23 mouse cellular contexts compared by ENCODE assay signal in genomic region chr6:30091221-30091620, GRCm38 (mm10). TPM values are rescaled to one million over a fixed set of nuclear protein-coding genes. Genes with fewer than 3 reads are reported as not detected.
DNase-seq lines count a peak whose midpoint lies in the region; ATAC-seq and TF ChIP-seq lines count a peak whose summit lies in the region.
"Had no signal": no experiment of that assay in that cellular context is flagged by ENCODE, and none has a peak within 500 bp of the region (broad histone marks: within the 10 kb centered on the region; RNA-seq: fewer than 3 reads in every experiment).

No protein-coding gene starts in this region.

- 66% methylated on average over 4 of the region's 4 CpGs for WGBS in embryonic facial prominence, embryonic 14.5 days
- WGBS in embryonic facial prominence, embryonic 10.5 days = 85% methylated on average over 4 of the region's 4 CpGs
- WGBS in intestine, postnatal 0 days = 80% methylated on average over 4 of the region's 4 CpGs
- 83% methylated on average over 4 of the region's 4 CpGs for WGBS in intestine, embryonic 16.5 days
- 55% methylated on average over 4 of the region's 4 CpGs for WGBS in midbrain, postnatal 0 days
- 64% methylated on average over 4 of the region's 4 CpGs for WGBS in midbrain, embryonic 15.5 days

- ATAC-seq in embryonic facial prominence, embryonic 14.5 days (ENCODE audit: low read depth) = peak; percentile 71
- ATAC-seq in intestine, postnatal 0 days = no peak
- no peak for ATAC-seq in intestine, embryonic 16.5 days
- ATAC-seq in midbrain, postnatal 0 days (ENCODE audit: low FRiP score) = no peak; the same call in 1 of the 2 replicates
- no peak for ATAC-seq in midbrain, embryonic 15.5 days (replicated peaks)
- ATAC-seq: activated CD4-positive, CD25-positive, alpha-beta regulatory T cell, adult 4 months; forebrain, embryonic 16.5 days; Patski had no signal

- H3K4me3 ChIP-seq in embryonic facial prominence, embryonic 14.5 days (ENCODE audit: low read depth, low read length) = no peak overlapping the region
- H3K4me3 ChIP-seq in embryonic facial prominence, embryonic 10.5 days = no peak overlapping the region
- H3K4me3 ChIP-seq in intestine, postnatal 0 days (ENCODE audit: low read depth, low read length) = no peak overlapping the region
- no peak overlapping the region for H3K4me3 ChIP-seq in intestine, embryonic 16.5 days (ENCODE audit: low read length)
- no peak overlapping the region for H3K4me3 ChIP-seq in midbrain, postnatal 0 days (ENCODE audit: low read depth, low read length)
- no peak overlapping the region for H3K4me3 ChIP-seq in midbrain, embryonic 15.5 days
- H3K4me3 ChIP-seq: hindbrain, embryonic 13.5 days; lung, embryonic 15.5 days; neural tube, embryonic 12.5 days had no signal

- peak; percentile 37 for TF ChIP-seq CTCF in intestine, postnatal 0 days (IDR thresholded peaks at IDR 0.05; ENCODE audit: low read depth)
- peak; percentile 68 for TF ChIP-seq CTCF in midbrain, postnatal 0 days (IDR thresholded peaks at IDR 0.05)

- no peak overlapping the region for H3K9ac ChIP-seq in embryonic facial prominence, embryonic 14.5 days (ENCODE audit: low read depth, low read length)
- H3K9ac ChIP-seq in intestine, postnatal 0 days (ENCODE audit: low read depth, low read length) = no peak overlapping the region
- no peak overlapping the region for H3K9ac ChIP-seq in intestine, embryonic 16.5 days (ENCODE audit: low read depth, low read length)
- H3K9ac ChIP-seq in midbrain, postnatal 0 days (replicated peaks; ENCODE audit: low read length, poor library complexity, severe bottlenecking) = no peak overlapping the region
- no peak overlapping the region for H3K9ac ChIP-seq in midbrain, embryonic 15.5 days
- H3K9ac ChIP-seq: hindbrain, embryonic 13.5 days; lung, embryonic 15.5 days; neural tube, embryonic 12.5 days had no signal

- H3K27me3 ChIP-seq in embryonic facial prominence, embryonic 14.5 days (replicated peaks; ENCODE audit: control insufficient read depth, insufficient read depth, low read length) = no peaks in the 10 kb centered on the region
- H3K27me3 ChIP-seq in embryonic facial prominence, embryonic 10.5 days (replicated peaks; ENCODE audit: low read depth, poor library complexity, severe bottlenecking) = no peaks in the 10 kb centered on the region
- H3K27me3 ChIP-seq in intestine, postnatal 0 days (replicated peaks; ENCODE audit: control insufficient read depth, insufficient read depth, low read length) = no peaks in the 10 kb centered on the region
- H3K27me3 ChIP-seq in intestine, embryonic 16.5 days (replicated peaks; ENCODE audit: control insufficient read depth, insufficient read depth, low read length) = no peaks in the 10 kb centered on the region
- H3K27me3 ChIP-seq in midbrain, postnatal 0 days (ENCODE audit: insufficient read depth, low read length) = no peaks in the 10 kb centered on the region
- no peaks in the 10 kb centered on the region for H3K27me3 ChIP-seq in midbrain, embryonic 15.5 days (replicated peaks)
- H3K27me3 ChIP-seq: hindbrain, embryonic 13.5 days; lung, embryonic 15.5 days; neural tube, embryonic 12.5 days; Patski had no signal

- H3K36me3 ChIP-seq in embryonic facial prominence, embryonic 14.5 days (ENCODE audit: control insufficient read depth, insufficient read depth, low read length) = peaks cover 43% of the 10 kb centered on the region
- H3K36me3 ChIP-seq in embryonic facial prominence, embryonic 10.5 days (replicated peaks) = peaks cover 72% of the 10 kb centered on the region
- peaks cover 29% of the 10 kb centered on the region for H3K36me3 ChIP-seq in intestine, postnatal 0 days (ENCODE audit: control insufficient read depth, insufficient read depth)
- H3K36me3 ChIP-seq in intestine, embryonic 16.5 days (ENCODE audit: control insufficient read depth, insufficient read depth, low read length) = peaks cover 11% of the 10 kb centered on the region; the same call in 1 of the 2 replicates
- peaks cover 4% of the 10 kb centered on the region; the same call in 1 of the 2 replicates for H3K36me3 ChIP-seq in midbrain, postnatal 0 days (ENCODE audit: insufficient read depth, low read length)
- H3K36me3 ChIP-seq in midbrain, embryonic 15.5 days (replicated peaks) = peaks cover 4% of the 10 kb centered on the region; the same call in 1 of the 2 replicates

- H3K4me2 ChIP-seq in embryonic facial prominence, embryonic 14.5 days (ENCODE audit: low read depth, low read length) = no peak overlapping the region
- H3K4me2 ChIP-seq in intestine, postnatal 0 days (replicated peaks; ENCODE audit: low read depth) = no peak overlapping the region
- H3K4me2 ChIP-seq in intestine, embryonic 16.5 days (ENCODE audit: low read depth, low read length) = no peak overlapping the region
- no peak overlapping the region for H3K4me2 ChIP-seq in midbrain, postnatal 0 days (ENCODE audit: low read depth, low read length, poor library complexity, severe bottlenecking)
- no peak overlapping the region for H3K4me2 ChIP-seq in midbrain, embryonic 15.5 days
- H3K4me2 ChIP-seq: hindbrain, embryonic 13.5 days; lung, embryonic 15.5 days; neural tube, embryonic 12.5 days had no signal

- H3K9me3 ChIP-seq in embryonic facial prominence, embryonic 14.5 days (ENCODE audit: control insufficient read depth, low read length) = no peaks in the 10 kb centered on the region
- H3K9me3 ChIP-seq in embryonic facial prominence, embryonic 10.5 days = no peaks in the 10 kb centered on the region
- no peaks in the 10 kb centered on the region for H3K9me3 ChIP-seq in intestine, postnatal 0 days (ENCODE audit: control insufficient read depth)
- no peaks in the 10 kb centered on the region for H3K9me3 ChIP-seq in intestine, embryonic 16.5 days (ENCODE audit: control insufficient read depth, low read length)
- H3K9me3 ChIP-seq in midbrain, postnatal 0 days (ENCODE audit: low read length) = no peaks in the 10 kb centered on the region
- H3K9me3 ChIP-seq in midbrain, embryonic 15.5 days = no peaks in the 10 kb centered on the region
- H3K9me3 ChIP-seq: hindbrain, embryonic 13.5 days; lung, embryonic 15.5 days; neural tube, embryonic 12.5 days had no signal

- no peaks in the 10 kb centered on the region for H3K4me1 ChIP-seq in embryonic facial prominence, embryonic 14.5 days (ENCODE audit: control insufficient read depth, insufficient read depth, low read length)
- H3K4me1 ChIP-seq in embryonic facial prominence, embryonic 10.5 days = no peaks in the 10 kb centered on the region
- H3K4me1 ChIP-seq in intestine, postnatal 0 days (replicated peaks; ENCODE audit: control insufficient read depth, insufficient read depth, low read length) = no peaks in the 10 kb centered on the region
- no peaks in the 10 kb centered on the region for H3K4me1 ChIP-seq in intestine, embryonic 16.5 days (ENCODE audit: control insufficient read depth, insufficient read depth, low read length)
- no peaks in the 10 kb centered on the region for H3K4me1 ChIP-seq in midbrain, postnatal 0 days (ENCODE audit: insufficient read depth, low read length)
- H3K4me1 ChIP-seq in midbrain, embryonic 15.5 days = no peaks in the 10 kb centered on the region
- H3K4me1 ChIP-seq: hindbrain, embryonic 13.5 days; neural tube, embryonic 12.5 days had no signal

- no peak overlapping the region for H3K27ac ChIP-seq in embryonic facial prominence, embryonic 14.5 days (replicated peaks; ENCODE audit: low read depth, low read length)
- H3K27ac ChIP-seq in embryonic facial prominence, embryonic 10.5 days (replicated peaks) = no peak overlapping the region
- H3K27ac ChIP-seq in intestine, postnatal 0 days (ENCODE audit: low read depth, low read length) = no peak overlapping the region
- H3K27ac ChIP-seq in intestine, embryonic 16.5 days (ENCODE audit: low read length) = no peak overlapping the region
- H3K27ac ChIP-seq in midbrain, postnatal 0 days (ENCODE audit: low read depth, low read length) = no peak overlapping the region
- no peak overlapping the region for H3K27ac ChIP-seq in midbrain, embryonic 15.5 days
- H3K27ac ChIP-seq: hindbrain, embryonic 13.5 days; lung, embryonic 15.5 days; neural tube, embryonic 12.5 days had no signal

- no peak for DNase-seq in embryonic facial prominence, embryonic 14.5 days (ENCODE audit: low spot score)
- no peak for DNase-seq in embryonic facial prominence, embryonic 10.5 days (ENCODE audit: low spot score)
- peak; percentile 42 for DNase-seq in midbrain, postnatal 0 days (ENCODE audit: low spot score)
- DNase-seq in testis, postnatal 10 days (ENCODE audit: low spot score) = no peak
- no peak for DNase-seq in kidney, postnatal 25 days
- DNase-seq: adrenal gland, postnatal 36 days; cerebellum, postnatal 10 days; embryo, embryonic 11 days; gastrocnemius, postnatal 14 days; kidney, adult 11 months; kidney, postnatal 14 days; liver; right cerebral cortex, postnatal 4 days; thymus, postnatal 36 days had no signal

RNA-seq across cellular contexts. Expression of gene Nrf1, which starts 43.4 kb away (rescaled TPM):
- 43.9 and 52.9 TPM in 2 replicates for polyA plus RNA-seq in embryonic facial prominence, embryonic 14.5 days (2014; fragmentation: Nextera tagmentation; extraction: Ambion mirVana)
- 92.1 and 94.9 TPM in 2 replicates for polyA plus RNA-seq in embryonic facial prominence, embryonic 10.5 days (2016; fragmentation: Nextera tagmentation; extraction: Ambion mirVana)
- 14.0 and 14.6 TPM in 2 replicates for polyA plus RNA-seq in intestine, postnatal 0 days (2015; fragmentation: Nextera tagmentation; extraction: Ambion mirVana)
- polyA plus RNA-seq in intestine, embryonic 16.5 days (2015; fragmentation: Nextera tagmentation; extraction: Ambion mirVana) = 37.0 and 42.7 TPM in 2 replicates
- 37.2 and 46.6 TPM in 2 replicates for total RNA-seq in midbrain, postnatal 0 days (2014; rRNA removed)
- polyA plus RNA-seq in midbrain, postnatal 0 days (2015; fragmentation: Nextera tagmentation; extraction: Ambion mirVana) = 19.9 and 21.3 TPM in 2 replicates
- 40.0 and 41.2 TPM in 2 replicates for polyA plus RNA-seq in midbrain, embryonic 15.5 days (2015; fragmentation: Nextera tagmentation; extraction: Ambion mirVana)
